Mouse (Mus musculus): ENCODE results near the gene Stat2. TPM values are rescaled to one million over a fixed set of nuclear protein-coding genes. Genes with fewer than 3 reads are reported as not detected.
A peak's percentile ranks its signal among the peaks of the same experiment; 100 is the strongest.
"Not testable (repeated sequence)": the region's sequence is repeated elsewhere in the genome, so short reads cannot be mapped to it uniquely, and the experiment has no call there.

The Stat2 gene
- polyA plus RNA-seq, 2 experiments, result 13.2 to 20.5 TPM

GRCm38 (mm10) chr10:128263393-128264310, 6.7 kb upstream of the Stat2 start:
- Histone ChIP-seq H3K27ac (replicated peaks; ENCODE audit: low read depth, low read length) (no peak overlapping the region), H3K9ac (ENCODE audit: low read depth, low read length, severe bottlenecking) (no peak overlapping the region), H3K4me1 (ENCODE audit: control insufficient read depth, insufficient read depth, low read length) (no peaks in the 10 kb centered on the region), H3K4me3 (replicated peaks; ENCODE audit: low read length) (no peak overlapping the region), H3K36me3 (ENCODE audit: control insufficient read depth, insufficient read depth, low read length) (no peaks in the 10 kb centered on the region), H3K9me3 (ENCODE audit: control insufficient read depth, low read length) (no peaks in the 10 kb centered on the region), H3K4me2 (replicated peaks; ENCODE audit: low read depth, low read length, severe bottlenecking) (no peak overlapping the region), H3K27me3 (ENCODE audit: control insufficient read depth, insufficient read depth, low read length) (no peaks in the 10 kb centered on the region)
- WGBS, result 78% methylated on average over 6 of the region's 6 CpGs
- no peak for TF ChIP-seq POLR2A (IDR thresholded peaks at IDR 0.05; ENCODE audit: borderline replicate concordance, extremely low read depth, insufficient read depth, insufficient read length)
- ATAC-seq (ENCODE audit: low FRiP score, low read depth), result no peak
- DNase-seq (ENCODE audit: low spot score), result no peak

DNA sequence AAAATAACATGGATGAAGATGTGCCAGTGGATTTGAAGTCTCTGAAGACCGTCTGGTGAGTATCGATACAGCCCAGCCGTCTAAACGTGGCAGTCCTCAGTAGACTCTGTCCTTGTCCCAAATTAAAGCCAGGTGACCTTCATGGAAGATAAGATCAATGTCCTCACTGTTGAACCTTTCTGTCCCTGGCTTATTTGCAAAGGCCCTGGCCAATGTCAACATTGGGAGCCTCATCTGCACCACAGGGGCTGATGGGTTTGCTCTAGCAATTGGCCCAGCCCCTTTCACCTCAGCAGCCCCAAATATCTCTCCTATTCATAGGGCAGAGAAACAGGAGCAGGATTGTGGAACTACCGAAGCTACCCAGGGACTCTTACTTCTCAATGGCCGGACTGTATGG, 2.0 kb upstream of the Stat2 start, which contains the start of gene Apof:
TSS of gene Apof (plus strand) at position 301 of the 400 bp plus-strand sequence.
- Histone ChIP-seq H3K4me1 (ENCODE audit: control insufficient read depth, insufficient read depth, low read length) (peaks cover 2% of the 10 kb centered on the region; the same call in 1 of the 2 replicates), H3K4me2 (replicated peaks; ENCODE audit: low read depth, low read length, severe bottlenecking) (no peak within 1 kb of the TSS), H3K36me3 (ENCODE audit: control insufficient read depth, insufficient read depth, low read length) (no peaks in the 10 kb centered on the region), H3K9me3 (ENCODE audit: control insufficient read depth, low read length) (no peaks in the 10 kb centered on the region), H3K27me3 (ENCODE audit: control insufficient read depth, insufficient read depth, low read length) (no peaks in the 10 kb centered on the region), H3K4me3 (replicated peaks; ENCODE audit: low read length) (no peak within 1 kb of the TSS), H3K27ac (replicated peaks; ENCODE audit: low read depth, low read length) (no peak within 1 kb of the TSS), H3K9ac (ENCODE audit: low read depth, low read length, severe bottlenecking) (no peak within 1 kb of the TSS)
- WGBS, result 79% methylated on average over 6 of the region's 6 CpGs
- DNase-seq (ENCODE audit: low spot score) (no peak), ATAC-seq (ENCODE audit: low FRiP score, low read depth) (no peak)
- TF ChIP-seq POLR2A (IDR thresholded peaks at IDR 0.05; ENCODE audit: borderline replicate concordance, extremely low read depth, insufficient read depth, insufficient read length), result no peak

DNA sequence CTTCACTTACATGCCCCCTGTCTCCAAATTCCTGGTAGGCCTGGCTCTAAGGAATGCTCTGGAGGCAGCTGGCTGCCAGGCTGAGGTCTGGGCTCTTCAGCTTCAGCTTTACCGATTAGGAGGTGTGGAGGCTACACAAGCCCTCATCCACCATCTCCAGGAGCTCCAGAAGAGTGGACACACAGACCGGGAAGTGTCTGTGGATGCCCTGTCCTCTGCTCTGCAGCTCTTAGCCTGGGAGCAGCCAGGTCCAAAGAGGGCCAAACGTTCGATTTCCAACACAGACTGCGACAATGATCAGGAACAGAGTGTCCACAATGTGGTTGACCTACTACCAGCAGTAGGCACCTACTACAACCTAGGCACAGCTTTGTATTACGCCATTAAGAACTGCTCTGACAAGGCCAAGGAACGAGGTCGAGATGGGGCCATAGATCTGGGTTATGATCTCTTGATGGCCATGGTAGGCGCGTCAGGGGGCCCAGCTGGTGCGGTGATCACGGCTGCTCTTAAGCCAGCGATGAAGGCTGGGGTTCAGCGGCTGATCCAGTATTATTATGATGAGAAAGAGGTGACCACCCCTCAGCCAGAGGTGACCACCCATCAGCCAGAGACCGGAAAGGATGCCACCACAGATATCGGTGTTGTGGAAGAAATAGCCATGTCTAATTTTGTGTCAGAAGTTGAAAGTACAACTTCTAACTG, 1.0 kb upstream of the Stat2 start:
- Histone ChIP-seq H3K36me3 (ENCODE audit: control insufficient read depth, insufficient read depth, low read length) (no peaks in the 10 kb centered on the region), H3K9ac (ENCODE audit: low read depth, low read length, severe bottlenecking) (no peak overlapping the region), H3K4me1 (ENCODE audit: control insufficient read depth, insufficient read depth, low read length) (peaks cover 2% of the 10 kb centered on the region; the same call in 1 of the 2 replicates), H3K9me3 (ENCODE audit: control insufficient read depth, low read length) (no peaks in the 10 kb centered on the region), H3K4me2 (replicated peaks; ENCODE audit: low read depth, low read length, severe bottlenecking) (peak overlapping the region; percentile 62), H3K27me3 (ENCODE audit: control insufficient read depth, insufficient read depth, low read length) (no peaks in the 10 kb centered on the region), H3K4me3 (replicated peaks; ENCODE audit: low read length) (peak overlapping the region; percentile 79; the same call in 1 of the 2 replicates), H3K27ac (replicated peaks; ENCODE audit: low read depth, low read length) (no peak overlapping the region)
- DNase-seq (ENCODE audit: low spot score) (no peak), ATAC-seq (ENCODE audit: low FRiP score, low read depth) (no peak)
- 89% methylated on average over 16 of the region's 16 CpGs for WGBS
- TF ChIP-seq POLR2A (IDR thresholded peaks at IDR 0.05; ENCODE audit: borderline replicate concordance, extremely low read depth, insufficient read depth, insufficient read length), result no peak

DNA sequence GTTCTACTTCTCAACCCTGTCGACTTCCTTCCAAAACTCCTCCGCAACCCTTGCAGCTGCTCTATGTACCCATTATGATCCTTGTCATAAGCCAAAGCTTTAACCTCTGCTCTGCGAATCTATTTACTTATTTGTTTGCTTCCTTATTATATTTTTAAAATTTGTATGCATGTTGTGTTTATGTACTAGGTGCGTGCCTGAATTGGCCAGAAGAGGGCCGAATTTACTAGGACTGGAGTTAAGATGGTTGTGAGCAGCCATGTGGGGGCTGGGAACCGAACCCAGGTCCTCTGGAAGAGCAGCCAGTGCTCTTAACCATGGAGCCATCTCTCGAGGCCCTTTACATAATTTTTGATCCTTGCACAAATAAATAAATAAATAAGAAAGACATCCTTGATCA, 507 bp downstream of the Stat2 start:
- Histone ChIP-seq H3K27me3 (ENCODE audit: control insufficient read depth, insufficient read depth, low read length) (no peaks in the 10 kb centered on the region), H3K9me3 (ENCODE audit: control insufficient read depth, low read length) (no peaks in the 10 kb centered on the region), H3K9ac (ENCODE audit: low read depth, low read length, severe bottlenecking) (peak overlapping the region; percentile 68), H3K36me3 (ENCODE audit: control insufficient read depth, insufficient read depth, low read length) (no peaks in the 10 kb centered on the region), H3K4me2 (replicated peaks; ENCODE audit: low read depth, low read length, severe bottlenecking) (peak overlapping the region; percentile 77), H3K27ac (replicated peaks; ENCODE audit: low read depth, low read length) (0 out of 2 replicates have a peak overlapping the region, but pooled peaks have one; percentile 43), H3K4me3 (replicated peaks; ENCODE audit: low read length) (peak overlapping the region; percentile 79), H3K4me1 (ENCODE audit: control insufficient read depth, insufficient read depth, low read length) (peaks cover 2% of the 10 kb centered on the region; the same call in 1 of the 2 replicates)
- DNase-seq (ENCODE audit: low spot score) (no peak), ATAC-seq (ENCODE audit: low FRiP score, low read depth) (no peak)
- no peak for TF ChIP-seq POLR2A (IDR thresholded peaks at IDR 0.05; ENCODE audit: borderline replicate concordance, extremely low read depth, insufficient read depth, insufficient read length)
- WGBS, result 42% methylated on average over 7 of the region's 7 CpGs

DNA sequence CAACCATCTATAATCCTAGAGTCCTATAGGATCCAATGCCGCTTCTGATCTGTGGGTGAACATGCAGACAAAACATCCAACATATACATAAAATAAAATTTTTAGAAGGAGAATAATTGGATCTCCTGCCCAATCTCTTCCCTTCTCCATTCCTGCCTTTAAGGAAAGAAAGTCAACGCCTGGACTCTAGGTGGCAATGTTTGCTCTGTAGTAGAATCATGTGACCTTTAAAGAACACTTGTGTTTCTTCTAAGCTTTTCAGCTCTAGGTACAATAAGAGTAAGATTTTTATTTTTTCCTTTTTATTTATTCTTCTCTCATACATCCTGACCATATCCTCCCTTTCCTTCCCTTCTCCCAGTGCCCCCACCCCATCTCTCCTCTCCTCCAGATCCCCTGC, 1.5 kb downstream of the Stat2 start:
- no peak for ATAC-seq (ENCODE audit: low FRiP score, low read depth)
- no peak overlapping the region for H3K4me2 ChIP-seq (replicated peaks; ENCODE audit: low read depth, low read length, severe bottlenecking)
- peaks cover 2% of the 10 kb centered on the region; the same call in 1 of the 2 replicates for H3K4me1 ChIP-seq (ENCODE audit: control insufficient read depth, insufficient read depth, low read length)
- H3K27ac ChIP-seq (replicated peaks; ENCODE audit: low read depth, low read length), result no peak overlapping the region
- no peak for DNase-seq (ENCODE audit: low spot score)
- no peak for TF ChIP-seq POLR2A (IDR thresholded peaks at IDR 0.05; ENCODE audit: borderline replicate concordance, extremely low read depth, insufficient read depth, insufficient read length)
- H3K27me3 ChIP-seq (ENCODE audit: control insufficient read depth, insufficient read depth, low read length), result no peaks in the 10 kb centered on the region
- H3K9me3 ChIP-seq (ENCODE audit: control insufficient read depth, low read length), result no peaks in the 10 kb centered on the region
- H3K4me3 ChIP-seq (replicated peaks; ENCODE audit: low read length), result no peak overlapping the region
- H3K36me3 ChIP-seq (ENCODE audit: control insufficient read depth, insufficient read depth, low read length), result peaks cover 5% of the 10 kb centered on the region; the same call in 1 of the 2 replicates
- WGBS, result 79% methylated on average over 2 of the region's 2 CpGs
- no peak overlapping the region for H3K9ac ChIP-seq (ENCODE audit: low read depth, low read length, severe bottlenecking)

GRCm38 (mm10) chr10:128272819-128273439, 2.6 kb downstream of the Stat2 start:
- 98% methylated on average over 4 of the region's 7 CpGs for WGBS
- not testable (repeated sequence) for H3K4me3 ChIP-seq (replicated peaks; ENCODE audit: low read length); ATAC-seq (ENCODE audit: low FRiP score, low read depth); H3K9ac ChIP-seq (ENCODE audit: low read depth, low read length, severe bottlenecking); H3K27me3 ChIP-seq (ENCODE audit: control insufficient read depth, insufficient read depth, low read length); H3K4me1 ChIP-seq (ENCODE audit: control insufficient read depth, insufficient read depth, low read length); DNase-seq (ENCODE audit: low spot score); H3K9me3 ChIP-seq (ENCODE audit: control insufficient read depth, low read length); H3K4me2 ChIP-seq (replicated peaks; ENCODE audit: low read depth, low read length, severe bottlenecking); H3K27ac ChIP-seq (replicated peaks; ENCODE audit: low read depth, low read length)
- peaks cover 15% of the 10 kb centered on the region; the same call in 1 of the 2 replicates for H3K36me3 ChIP-seq (ENCODE audit: control insufficient read depth, insufficient read depth, low read length)

DNA sequence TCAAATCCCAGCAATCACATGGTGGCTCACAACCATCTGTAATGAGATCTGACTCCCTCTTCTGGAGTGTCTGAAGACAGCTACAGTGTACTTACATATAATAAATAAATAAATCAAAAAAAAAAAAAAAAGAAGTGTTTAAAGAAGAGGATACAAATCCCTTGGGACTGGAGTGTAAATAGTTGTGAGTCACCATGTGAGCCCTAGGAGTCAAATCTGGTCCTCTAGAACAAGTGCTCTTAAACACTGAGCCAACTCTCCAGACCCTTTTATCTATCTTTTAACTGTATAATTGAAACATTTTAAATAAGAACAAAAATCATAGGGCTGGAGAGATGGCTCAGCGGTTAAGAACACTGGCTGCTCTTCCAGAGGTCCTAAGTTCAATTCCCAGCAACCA, 5.0 kb downstream of the Stat2 start:
- H3K4me1 ChIP-seq (ENCODE audit: control insufficient read depth, insufficient read depth, low read length); H3K9me3 ChIP-seq (ENCODE audit: control insufficient read depth, low read length); H3K4me2 ChIP-seq (replicated peaks; ENCODE audit: low read depth, low read length, severe bottlenecking); H3K4me3 ChIP-seq (replicated peaks; ENCODE audit: low read length); H3K9ac ChIP-seq (ENCODE audit: low read depth, low read length, severe bottlenecking); ATAC-seq (ENCODE audit: low FRiP score, low read depth); DNase-seq (ENCODE audit: low spot score); H3K27me3 ChIP-seq (ENCODE audit: control insufficient read depth, insufficient read depth, low read length); H3K27ac ChIP-seq (replicated peaks; ENCODE audit: low read depth, low read length): not testable (repeated sequence)
- H3K36me3 ChIP-seq (ENCODE audit: control insufficient read depth, insufficient read depth, low read length), result peaks cover 29% of the 10 kb centered on the region
- 100% methylated on average over 1 of the region's 1 CpGs for WGBS
